Mouse (Mus musculus) lung, postnatal 10 days (tissue): ENCODE measurements around the gene Gm13057.
"Not testable (repeated sequence)": the region's sequence is repeated elsewhere in the genome, so short reads cannot be mapped to it uniquely, and the experiment has no call there.

ENCODE experiments used
- DNase-seq: peaks from one replicate; pipeline ENCODE4 v3.0.0; 2021

The Gm13057 gene

DNA sequence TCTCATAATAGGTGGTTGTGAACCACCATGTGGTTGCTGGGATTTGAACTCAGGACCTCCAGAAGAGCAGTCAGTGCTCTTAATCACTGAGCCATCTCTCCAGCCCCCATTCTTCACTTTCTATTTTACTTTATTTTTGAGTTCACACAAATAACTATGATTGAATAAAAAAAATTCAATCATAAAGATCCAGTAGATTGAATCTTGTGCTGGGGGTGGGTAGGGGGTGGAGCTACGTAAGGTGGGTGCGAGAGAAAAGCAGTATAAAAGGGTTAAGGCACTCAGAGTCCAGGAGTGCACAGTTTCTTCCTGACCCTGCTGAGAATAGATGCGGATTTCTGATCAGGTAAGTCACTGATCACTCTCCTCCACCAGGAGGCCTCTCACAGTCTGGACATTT lies at the start of gene Gm13057, which contains the start of gene BC080695:
TSS of gene Gm13057 (plus strand) at position 310 of the 400 bp plus-strand sequence.
TSS of gene BC080695 (plus strand) at position 301 of the 400 bp plus-strand sequence.
- not testable (repeated sequence) for DNase-seq

DNA sequence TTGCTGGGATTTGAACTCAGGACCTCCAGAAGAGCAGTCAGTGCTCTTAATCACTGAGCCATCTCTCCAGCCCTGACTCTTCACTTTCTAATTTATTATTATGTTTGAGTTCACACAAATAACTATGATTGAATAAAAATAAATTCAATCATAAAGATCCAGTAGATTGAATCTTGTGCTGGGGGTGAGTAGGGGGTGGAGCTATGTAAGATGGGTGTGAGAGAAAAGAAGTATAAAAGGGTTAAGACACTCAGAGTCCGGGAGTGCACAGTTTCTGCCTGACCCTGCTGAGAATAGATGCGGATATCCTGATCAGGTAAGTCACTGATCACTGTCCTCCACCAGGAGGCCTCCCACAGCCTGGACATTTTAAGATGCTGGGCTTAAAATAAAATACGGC lies 40.5 kb upstream of the Gm13057 start, which contains the start of gene Gm13043:
TSS of gene Gm13043 (plus strand) at position 301 of the 400 bp plus-strand sequence.
- DNase-seq, result no peak

DNA sequence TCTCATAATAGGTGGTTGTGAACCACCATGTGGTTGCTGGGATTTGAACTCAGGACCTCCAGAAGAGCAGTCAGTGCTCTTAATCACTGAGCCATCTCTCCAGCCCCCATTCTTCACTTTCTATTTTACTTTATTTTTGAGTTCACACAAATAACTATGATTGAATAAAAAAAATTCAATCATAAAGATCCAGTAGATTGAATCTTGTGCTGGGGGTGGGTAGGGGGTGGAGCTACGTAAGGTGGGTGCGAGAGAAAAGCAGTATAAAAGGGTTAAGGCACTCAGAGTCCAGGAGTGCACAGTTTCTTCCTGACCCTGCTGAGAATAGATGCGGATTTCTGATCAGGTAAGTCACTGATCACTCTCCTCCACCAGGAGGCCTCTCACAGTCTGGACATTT lies 15.9 kb upstream of the Gm13057 start, which contains the start of gene Gm13040:
TSS of gene Gm13040 (plus strand) at position 301 of the 400 bp plus-strand sequence.
- not testable (repeated sequence) for DNase-seq
